22 mouse cellular contexts compared by ENCODE assay signal in the genomic region with DNA sequence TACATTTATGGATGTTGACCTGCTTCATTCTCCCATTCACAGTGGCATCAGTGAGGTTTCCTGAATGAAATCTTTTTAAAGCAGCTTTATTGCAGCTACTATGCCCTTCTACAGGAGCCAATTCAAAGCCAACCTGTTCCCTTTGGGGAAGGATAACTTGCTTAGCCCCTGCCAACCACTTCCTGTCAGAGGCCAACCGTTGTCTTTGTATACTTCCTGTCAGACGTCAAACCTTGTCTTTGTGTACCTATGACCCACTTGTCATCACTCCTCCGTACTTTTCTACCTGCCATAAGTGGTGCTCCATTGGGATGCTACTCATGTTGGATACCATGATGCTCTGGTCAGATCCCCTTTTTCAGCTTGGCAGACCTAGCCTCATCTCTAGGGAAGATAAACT. TPM values are rescaled to one million over a fixed set of nuclear protein-coding genes. Genes with fewer than 3 reads are reported as not detected.
DNase-seq lines count a peak whose midpoint lies in the region; ATAC-seq and TF ChIP-seq lines count a peak whose summit lies in the region.
"Had no signal": no experiment of that assay in that cellular context is flagged by ENCODE, and none has a peak within 500 bp of the region (broad histone marks: within the 10 kb centered on the region; RNA-seq: fewer than 3 reads in every experiment).

No protein-coding gene starts in this region.

- no peak overlapping the region for H3ac ChIP-seq in myocyte (ENCODE audit: control insufficient read depth, insufficient read length)

- no peak overlapping the region for H3K4me3 ChIP-seq in myocyte
- no peak overlapping the region for H3K4me3 ChIP-seq in heart, adult 2 months
- H3K4me3 ChIP-seq in hindbrain, embryonic 12.5 days: no peak overlapping the region
- H3K4me3 ChIP-seq: hindbrain, embryonic 15.5 days; limb, embryonic 12.5 days; liver, embryonic 12.5 days; megakaryocyte, embryonic 14.5 days; midbrain, embryonic 15.5 days; neural tube, embryonic 15.5 days had no signal

- H3K4me2 ChIP-seq in myocyte (ENCODE audit: low read depth): peak overlapping the region; percentile 71
- H3K4me2 ChIP-seq in hindbrain, embryonic 12.5 days (replicated peaks): no peak overlapping the region
- H3K4me2 ChIP-seq: hindbrain, embryonic 15.5 days; limb, embryonic 12.5 days; liver, embryonic 12.5 days; lung, embryonic 14.5 days; midbrain, embryonic 15.5 days; neural tube, embryonic 15.5 days had no signal

- no peaks in the 10 kb centered on the region for H3K9me3 ChIP-seq in hindbrain, embryonic 12.5 days (replicated peaks)
- H3K9me3 ChIP-seq: hindbrain, embryonic 15.5 days; limb, embryonic 12.5 days; liver, embryonic 12.5 days; megakaryocyte, embryonic 14.5 days; midbrain, embryonic 15.5 days; neural tube, embryonic 15.5 days had no signal

- peak; percentile 61 for DNase-seq in CD4-positive helper T cell, adult 2 months (ENCODE audit: low read depth, low spot score)
- DNase-seq in T-cell, adult 2 months (ENCODE audit: low spot score): peak; percentile 67
- DNase-seq in thymus, postnatal 0 days (ENCODE audit: low spot score): peak; percentile 78
- DNase-seq in layer of hippocampus, adult 18-20 months (ENCODE audit: low spot score in 2 of 2): no peak
- no peak for DNase-seq in heart, adult 2 months
- DNase-seq in adipocyte (ENCODE audit: low spot score): no peak
- DNase-seq: adrenal gland, postnatal 25 days; cerebellum, adult 9-11 months; forebrain, postnatal 0 days; gastrocnemius, postnatal 36 days; heart, postnatal 36 days; lung, embryonic 14.5 days had no signal

- no peak for TF ChIP-seq POLR2A in myocyte (IDR thresholded peaks at IDR 0.05; ENCODE audit: insufficient read length, low read depth)
- no peak for TF ChIP-seq POLR2A in heart, adult 2 months (IDR thresholded peaks at IDR 0.05; ENCODE audit: insufficient read depth, low read depth, low read length)

- H3K27ac ChIP-seq in heart, adult 2 months: no peak overlapping the region
- H3K27ac ChIP-seq in hindbrain, embryonic 12.5 days: no peak overlapping the region
- H3K27ac ChIP-seq: hindbrain, embryonic 15.5 days; limb, embryonic 12.5 days; liver, embryonic 12.5 days; midbrain, embryonic 15.5 days; neural tube, embryonic 15.5 days; stomach, postnatal 0 days had no signal

- H3K4me1 ChIP-seq in heart, adult 2 months (ENCODE audit: control insufficient read depth, insufficient read depth, low read length): no peaks in the 10 kb centered on the region
- no peaks in the 10 kb centered on the region for H3K4me1 ChIP-seq in hindbrain, embryonic 12.5 days
- H3K4me1 ChIP-seq: hindbrain, embryonic 15.5 days; limb, embryonic 12.5 days; midbrain, embryonic 15.5 days; neural tube, embryonic 15.5 days had no signal

- no peak for ATAC-seq in hindbrain, embryonic 12.5 days (ENCODE audit: low FRiP score)
- ATAC-seq: forebrain, postnatal 0 days; intestine, embryonic 16.5 days; liver, embryonic 12.5 days; midbrain, embryonic 15.5 days had no signal

- H3K79me2 ChIP-seq in myocyte (ENCODE audit: control insufficient read depth, insufficient read depth): no peaks in the 10 kb centered on the region
- no peaks in the 10 kb centered on the region for H3K79me2 ChIP-seq in heart, adult 2 months (replicated peaks; ENCODE audit: control insufficient read depth, insufficient read depth, low read length)

- H3K9ac ChIP-seq in heart, adult 2 months (ENCODE audit: low read depth, low read length): no peak overlapping the region
- no peak overlapping the region for H3K9ac ChIP-seq in hindbrain, embryonic 12.5 days
- H3K9ac ChIP-seq: forebrain, postnatal 0 days; hindbrain, embryonic 15.5 days; limb, embryonic 12.5 days; liver, embryonic 12.5 days; lung, embryonic 14.5 days; midbrain, embryonic 15.5 days; neural tube, embryonic 15.5 days had no signal

- WGBS in heart, adult 2 months: 49% methylated on average over 3 of the region's 3 CpGs
- 86% methylated on average over 3 of the region's 3 CpGs for WGBS in hindbrain, embryonic 12.5 days

- no peak for TF ChIP-seq EP300 in heart, adult 2 months (IDR thresholded peaks at IDR 0.05; ENCODE audit: insufficient read depth, low read depth, low read length)

- H3K27me3 ChIP-seq in myocyte (ENCODE audit: control insufficient read depth, insufficient read depth, insufficient read length): no peaks in the 10 kb centered on the region
- no peaks in the 10 kb centered on the region for H3K27me3 ChIP-seq in heart, adult 2 months (ENCODE audit: control insufficient read depth, insufficient read depth, low read length)
- H3K27me3 ChIP-seq in hindbrain, embryonic 12.5 days: no peaks in the 10 kb centered on the region
- H3K27me3 ChIP-seq: hindbrain, embryonic 15.5 days; limb, embryonic 12.5 days; liver, embryonic 12.5 days; megakaryocyte, embryonic 14.5 days; midbrain, embryonic 15.5 days; neural tube, embryonic 15.5 days had no signal

- no peaks in the 10 kb centered on the region for H3K36me3 ChIP-seq in myocyte (ENCODE audit: control insufficient read depth, insufficient read depth)
- H3K36me3 ChIP-seq in heart, adult 2 months (ENCODE audit: control insufficient read depth, insufficient read depth, low read length): no peaks in the 10 kb centered on the region
- H3K36me3 ChIP-seq in hindbrain, embryonic 12.5 days: no peaks in the 10 kb centered on the region
- H3K36me3 ChIP-seq: hindbrain, embryonic 15.5 days; limb, embryonic 12.5 days; liver, embryonic 12.5 days; midbrain, embryonic 15.5 days; neural tube, embryonic 15.5 days had no signal

- no peak for TF ChIP-seq CTCF in heart, adult 2 months (IDR thresholded peaks at IDR 0.05)

- intact Hi-C loops in heart, adult 2 months (cut with DNase I): no loop called here

TF ChIP-seq in myocyte, 11 proteins besides CTCF, POLR2A, EP300 and RAD21:
- TF ChIP-seq USF1 (IDR thresholded peaks at IDR 0.05; ENCODE audit: low read depth): no peak
- TF ChIP-seq CEBPB (IDR thresholded peaks at IDR 0.05; ENCODE audit: insufficient read depth, poor library complexity, severe bottlenecking): no peak
- no peak for TF ChIP-seq TCF3 (IDR thresholded peaks at IDR 0.05; ENCODE audit: insufficient read length, low read depth)
- no peak for TF ChIP-seq REST (IDR thresholded peaks at IDR 0.05; ENCODE audit: insufficient read depth, insufficient read length)
- TF ChIP-seq SRF (IDR thresholded peaks at IDR 0.05; ENCODE audit: control insufficient read depth, insufficient read length, low read depth): no peak
- TF ChIP-seq MAX (IDR thresholded peaks at IDR 0.05; ENCODE audit: low read depth): no peak
- no peak for TF ChIP-seq MYOG (IDR thresholded peaks at IDR 0.05; ENCODE audit: control insufficient read depth in 1 of 3, insufficient read depth in 1 of 3, insufficient read length in 2 of 3, low read depth in 2 of 3)
- no peak for TF ChIP-seq E2F4 (IDR thresholded peaks at IDR 0.05; ENCODE audit: insufficient read depth)
- TF ChIP-seq TCF12 (IDR thresholded peaks at IDR 0.05; ENCODE audit: insufficient read depth, poor library complexity, severe bottlenecking): no peak

RNA-seq across cellular contexts. Expression of gene Gtdc1, which starts 33.1 kb away (rescaled TPM):
- 4.9 TPM for polyA plus RNA-seq in myocyte (2012; fragmentation: generic; extraction: Trizol)
- 5.3 and 10.6 TPM in 2 replicates for polyA plus RNA-seq in thymus, postnatal 0 days (2015; fragmentation: Nextera tagmentation; extraction: Ambion mirVana)
- total RNA-seq in layer of hippocampus, adult 18-20 months (2021): 10 to 100 TPM; 69.7 to 71.4 TPM
- total RNA-seq in heart, adult 2 months (2021): 10 to 100 TPM; 16.5 to 17.7 TPM
- 6.2 and 10.5 TPM in 2 replicates for polyA plus RNA-seq in heart, adult 2 months (2012; rRNA removed)
- 16.1 and 19.2 TPM in 2 replicates for polyA plus RNA-seq in hindbrain, embryonic 12.5 days (2016; fragmentation: Nextera tagmentation; extraction: Ambion mirVana)

Comparison
In these comparisons a context has a peak if more than half of its experiments do, and no peak if none do; other contexts are left out.
1. DNase-seq: peak in CD4-positive helper T cell, adult 2 months (single experiment), T-cell, adult 2 months (single experiment) and thymus, postnatal 0 days (single experiment); none in layer of hippocampus, adult 18-20 months (0 of 2), heart, adult 2 months (0 of 2) and adipocyte (single experiment).